Mouse (Mus musculus): Measurements from ENCODE around the gene Crnkl1. TPM values are rescaled to one million over a fixed set of nuclear protein-coding genes. Genes with fewer than 3 reads are reported as not detected.

The Crnkl1 gene
- polyA plus RNA-seq, 1 experiment from 2014 or later: 36.2 TPM

GRCm38 (mm10) chr2:145884913-145885785 is 49.7 kb downstream of the Crnkl1 start:
- ATAC-seq (replicated peaks; ENCODE audit: low FRiP score) (no peak), DNase-seq (ENCODE audit: low spot score) (no peak)
- peak overlapping the region; percentile 23; the same call in 1 of the 2 replicates for H3K27ac ChIP-seq (ENCODE audit: low read depth, low read length)
- peaks cover 3% of the 10 kb centered on the region; the same call in 1 of the 2 replicates for H3K4me1 ChIP-seq (replicated peaks; ENCODE audit: control insufficient read depth, insufficient read depth, low read length)
- no peak overlapping the region for H3K9ac ChIP-seq (ENCODE audit: low read depth, low read length)
- WGBS: 63% methylated on average over 14 of the region's 14 CpGs
- H3K9me3 ChIP-seq (ENCODE audit: control insufficient read depth, low read length): no peaks in the 10 kb centered on the region
- no peak overlapping the region for H3K4me3 ChIP-seq (ENCODE audit: low read depth, low read length)
- no peaks in the 10 kb centered on the region for H3K27me3 ChIP-seq (replicated peaks; ENCODE audit: control insufficient read depth, insufficient read depth, low read length)
- no peaks in the 10 kb centered on the region for H3K36me3 ChIP-seq (ENCODE audit: control insufficient read depth, insufficient read depth, low read length)
- no peak overlapping the region for H3K4me2 ChIP-seq

DNA sequence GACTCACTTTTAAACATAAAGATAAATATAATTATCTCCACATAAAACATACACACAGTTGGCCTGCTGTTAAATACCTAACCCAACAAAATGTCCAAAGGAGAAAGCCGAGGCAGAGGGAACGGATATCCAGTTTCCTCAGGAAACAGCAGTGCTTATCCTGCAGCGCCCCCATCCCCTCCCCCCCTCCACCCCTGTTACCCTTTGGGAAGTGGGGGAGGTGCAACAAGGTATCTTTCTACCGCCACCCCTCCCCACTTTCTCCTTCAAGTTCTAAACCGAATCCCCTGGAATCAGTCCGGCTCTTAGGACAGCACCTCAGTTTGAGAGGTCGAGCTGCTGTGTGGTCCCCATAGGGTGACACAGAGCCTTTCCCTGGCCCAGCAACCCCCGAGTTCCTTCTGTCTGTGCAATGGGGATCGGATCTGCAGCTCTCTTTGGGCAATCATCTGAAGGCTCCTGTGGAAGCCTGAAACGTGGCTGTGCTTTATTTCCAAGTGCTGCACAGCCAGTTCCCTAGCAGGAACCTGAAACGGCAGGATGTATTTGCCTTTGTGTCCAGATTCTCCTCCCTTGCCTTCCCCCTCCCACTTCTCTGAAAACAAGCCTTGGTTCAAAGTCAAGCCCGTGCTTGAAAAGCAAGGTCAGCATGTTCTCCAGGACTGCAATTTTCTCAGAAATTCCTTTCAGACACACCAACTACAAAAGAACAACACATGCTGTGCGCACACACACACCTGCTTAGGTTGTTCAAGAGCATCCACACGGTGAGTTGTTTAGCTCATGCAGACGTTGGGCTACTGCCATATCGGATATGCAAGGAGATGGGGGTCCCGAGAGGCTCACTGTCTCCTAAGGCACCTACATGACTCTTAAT is 50.5 kb downstream of the Crnkl1 start:
- H3K27me3 ChIP-seq (replicated peaks; ENCODE audit: control insufficient read depth, insufficient read depth, low read length): no peaks in the 10 kb centered on the region
- H3K36me3 ChIP-seq (ENCODE audit: control insufficient read depth, insufficient read depth, low read length): no peaks in the 10 kb centered on the region
- H3K4me3 ChIP-seq (ENCODE audit: low read depth, low read length): no peak overlapping the region
- peak overlapping the region; percentile 0; the same call in 1 of the 2 replicates for H3K27ac ChIP-seq (ENCODE audit: low read depth, low read length)
- WGBS: 28% methylated on average over 17 of the region's 17 CpGs
- no peak overlapping the region for H3K9ac ChIP-seq (ENCODE audit: low read depth, low read length)
- DNase-seq (ENCODE audit: low spot score): no peak
- H3K9me3 ChIP-seq (ENCODE audit: control insufficient read depth, low read length): no peaks in the 10 kb centered on the region
- ATAC-seq (replicated peaks; ENCODE audit: low FRiP score): 0 out of 2 replicates have a peak, but pooled peaks have one; percentile 13
- H3K4me2 ChIP-seq: no peak overlapping the region; the same call in 1 of the 2 replicates
- peaks cover 3% of the 10 kb centered on the region; the same call in 1 of the 2 replicates for H3K4me1 ChIP-seq (replicated peaks; ENCODE audit: control insufficient read depth, insufficient read depth, low read length)

GRCm38 (mm10) chr2:145882398-145882797 is 52.4 kb downstream of the Crnkl1 start:
- ATAC-seq (replicated peaks; ENCODE audit: low FRiP score): no peak
- 21% methylated on average over 2 of the region's 2 CpGs for WGBS
- DNase-seq (ENCODE audit: low spot score): no peak
- no peak overlapping the region for H3K4me2 ChIP-seq
- no peak overlapping the region for H3K4me3 ChIP-seq (ENCODE audit: low read depth, low read length)
- H3K4me1 ChIP-seq (replicated peaks; ENCODE audit: control insufficient read depth, insufficient read depth, low read length): peaks cover 3% of the 10 kb centered on the region; the same call in 1 of the 2 replicates
- H3K27ac ChIP-seq (ENCODE audit: low read depth, low read length): no peak overlapping the region; the same call in 1 of the 2 replicates
- H3K9me3 ChIP-seq (ENCODE audit: control insufficient read depth, low read length): no peaks in the 10 kb centered on the region
- no peak overlapping the region for H3K9ac ChIP-seq (ENCODE audit: low read depth, low read length)
- H3K27me3 ChIP-seq (replicated peaks; ENCODE audit: control insufficient read depth, insufficient read depth, low read length): no peaks in the 10 kb centered on the region
- no peaks in the 10 kb centered on the region; the same call in 1 of the 2 replicates for H3K36me3 ChIP-seq (ENCODE audit: control insufficient read depth, insufficient read depth, low read length)

DNA sequence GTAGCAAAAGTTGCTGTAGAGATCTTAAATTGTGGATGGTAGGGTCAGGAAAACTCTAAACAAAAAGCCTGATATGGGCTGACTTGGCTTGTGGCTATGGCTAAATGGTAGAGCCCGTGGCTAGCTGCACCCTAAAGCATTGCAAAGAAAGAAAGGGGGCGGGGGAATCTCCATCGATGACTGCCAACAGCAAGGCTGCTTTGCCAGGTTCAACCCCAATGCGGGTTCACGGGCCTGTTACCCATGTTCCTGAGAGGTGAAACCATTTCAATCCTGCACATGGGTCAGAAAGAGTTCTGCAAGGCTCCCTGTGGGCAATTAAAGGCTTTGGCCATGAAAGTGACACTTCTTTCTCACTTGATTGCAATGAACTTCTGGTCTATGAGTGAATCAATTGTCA is 52.9 kb downstream of the Crnkl1 start:
- no peak overlapping the region for H3K27ac ChIP-seq (ENCODE audit: low read depth, low read length)
- no peaks in the 10 kb centered on the region for H3K27me3 ChIP-seq (replicated peaks; ENCODE audit: control insufficient read depth, insufficient read depth, low read length)
- DNase-seq (ENCODE audit: low spot score) (no peak), ATAC-seq (replicated peaks; ENCODE audit: low FRiP score) (no peak)
- WGBS: 84% methylated on average over 5 of the region's 5 CpGs
- peaks cover 3% of the 10 kb centered on the region; the same call in 1 of the 2 replicates for H3K4me1 ChIP-seq (replicated peaks; ENCODE audit: control insufficient read depth, insufficient read depth, low read length)
- no peak overlapping the region for H3K4me2 ChIP-seq
- H3K9ac ChIP-seq (ENCODE audit: low read depth, low read length): no peak overlapping the region
- no peak overlapping the region for H3K4me3 ChIP-seq (ENCODE audit: low read depth, low read length)
- H3K36me3 ChIP-seq (ENCODE audit: control insufficient read depth, insufficient read depth, low read length): no peaks in the 10 kb centered on the region; the same call in 1 of the 2 replicates
- no peaks in the 10 kb centered on the region for H3K9me3 ChIP-seq (ENCODE audit: control insufficient read depth, low read length)

DNA sequence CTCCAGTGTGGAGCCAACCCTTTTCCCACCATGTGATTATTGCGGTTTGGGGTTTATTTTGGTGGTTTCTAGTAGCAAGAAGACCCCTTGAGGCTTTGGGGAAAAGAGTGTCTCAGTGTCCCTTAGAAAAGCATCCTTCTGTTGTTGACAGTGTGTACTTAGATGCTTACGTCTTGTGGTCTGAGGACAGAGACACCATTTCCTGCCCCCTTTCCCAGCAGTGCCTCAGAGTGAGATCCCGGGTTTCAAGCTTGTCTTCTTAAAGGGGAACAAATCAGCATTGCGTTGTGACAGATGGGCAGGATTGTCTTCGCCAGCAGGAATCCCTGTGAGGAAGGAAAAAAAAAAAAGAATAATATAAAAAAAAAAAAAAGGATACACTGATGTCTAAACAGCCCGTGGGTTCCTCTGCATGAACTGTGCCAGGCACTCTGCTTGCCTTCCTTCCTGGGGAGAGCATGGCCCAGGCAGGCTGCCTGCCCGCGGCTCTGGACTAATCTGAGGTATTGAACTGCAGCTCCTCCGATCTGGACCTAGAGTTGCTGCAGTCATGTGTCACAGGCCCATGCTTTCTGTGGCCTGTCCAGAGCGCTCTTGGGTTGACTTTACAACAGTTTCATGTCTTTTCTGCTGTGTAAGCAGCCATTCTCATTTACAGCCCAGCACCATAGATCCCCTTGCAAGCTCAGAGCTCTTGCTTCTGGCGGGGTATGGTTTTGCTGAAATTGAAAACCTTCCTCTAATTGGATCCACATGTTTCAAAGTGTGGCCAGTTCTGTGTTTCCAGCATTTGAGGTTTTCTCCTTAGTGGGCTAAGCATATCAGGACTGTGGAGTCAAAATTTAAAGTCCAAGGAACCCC is 53.7 kb downstream of the Crnkl1 start:
- no peak overlapping the region for H3K4me2 ChIP-seq
- H3K27ac ChIP-seq (ENCODE audit: low read depth, low read length): no peak overlapping the region
- no peak overlapping the region for H3K9ac ChIP-seq (ENCODE audit: low read depth, low read length)
- no peak for DNase-seq (ENCODE audit: low spot score)
- H3K4me1 ChIP-seq (replicated peaks; ENCODE audit: control insufficient read depth, insufficient read depth, low read length): peaks cover 3% of the 10 kb centered on the region; the same call in 1 of the 2 replicates
- H3K27me3 ChIP-seq (replicated peaks; ENCODE audit: control insufficient read depth, insufficient read depth, low read length): no peaks in the 10 kb centered on the region
- H3K4me3 ChIP-seq (ENCODE audit: low read depth, low read length): no peak overlapping the region
- no peaks in the 10 kb centered on the region; the same call in 1 of the 2 replicates for H3K36me3 ChIP-seq (ENCODE audit: control insufficient read depth, insufficient read depth, low read length)
- no peaks in the 10 kb centered on the region for H3K9me3 ChIP-seq (ENCODE audit: control insufficient read depth, low read length)
- ATAC-seq (replicated peaks; ENCODE audit: low FRiP score): no peak
- 46% methylated on average over 11 of the region's 11 CpGs for WGBS

GRCm38 (mm10) chr2:145877191-145877590 is 57.6 kb downstream of the Crnkl1 start:
- WGBS: 83% methylated on average over 3 of the region's 3 CpGs
- no peak for ATAC-seq (replicated peaks; ENCODE audit: low FRiP score)
- Histone ChIP-seq H3K9me3 (ENCODE audit: control insufficient read depth, low read length) (no peaks in the 10 kb centered on the region), H3K4me2 (no peak overlapping the region), H3K27ac (ENCODE audit: low read depth, low read length) (no peak overlapping the region), H3K9ac (ENCODE audit: low read depth, low read length) (no peak overlapping the region), H3K36me3 (ENCODE audit: control insufficient read depth, insufficient read depth, low read length) (no peaks in the 10 kb centered on the region; the same call in 1 of the 2 replicates), H3K27me3 (replicated peaks; ENCODE audit: control insufficient read depth, insufficient read depth, low read length) (no peaks in the 10 kb centered on the region), H3K4me3 (ENCODE audit: low read depth, low read length) (no peak overlapping the region), H3K4me1 (replicated peaks; ENCODE audit: control insufficient read depth, insufficient read depth, low read length) (no peaks in the 10 kb centered on the region)
- DNase-seq (ENCODE audit: low spot score): no peak

DNA sequence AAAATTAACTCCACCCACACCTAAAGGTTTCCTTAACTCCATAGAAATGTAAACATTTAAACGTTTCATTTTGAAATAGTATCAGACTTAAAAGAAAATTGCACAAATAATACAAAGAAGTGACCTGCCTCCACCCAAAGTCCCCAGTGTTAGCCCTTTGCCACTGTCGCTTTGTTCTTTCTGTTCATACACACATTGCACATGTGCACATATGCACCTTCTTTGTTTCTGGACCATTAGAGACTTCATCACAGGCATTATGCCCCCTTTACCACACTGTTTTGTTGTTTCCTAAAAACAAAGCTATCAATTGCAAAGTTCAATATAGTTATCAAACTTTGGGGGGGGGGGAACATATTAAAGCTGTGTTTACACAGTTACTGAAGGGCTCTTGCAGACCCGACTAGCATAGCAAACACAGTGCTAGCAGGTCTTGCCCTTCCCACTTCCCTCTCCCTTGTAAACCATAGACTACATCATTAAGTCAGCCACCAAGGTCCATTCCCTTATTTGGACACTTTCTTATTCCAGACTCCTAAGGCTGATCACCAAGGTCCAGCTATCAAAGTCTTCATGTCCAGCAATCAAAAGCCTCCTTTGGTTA is 59.8 kb downstream of the Crnkl1 start:
- WGBS: 60% methylated on average over 3 of the region's 3 CpGs
- Histone ChIP-seq H3K4me1 (replicated peaks; ENCODE audit: control insufficient read depth, insufficient read depth, low read length) (no peaks in the 10 kb centered on the region), H3K9me3 (ENCODE audit: control insufficient read depth, low read length) (no peaks in the 10 kb centered on the region), H3K36me3 (ENCODE audit: control insufficient read depth, insufficient read depth, low read length) (no peaks in the 10 kb centered on the region; the same call in 1 of the 2 replicates), H3K27me3 (replicated peaks; ENCODE audit: control insufficient read depth, insufficient read depth, low read length) (no peaks in the 10 kb centered on the region), H3K4me2 (no peak overlapping the region), H3K27ac (ENCODE audit: low read depth, low read length) (no peak overlapping the region), H3K4me3 (ENCODE audit: low read depth, low read length) (no peak overlapping the region), H3K9ac (ENCODE audit: low read depth, low read length) (no peak overlapping the region)
- DNase-seq (ENCODE audit: low spot score) (no peak), ATAC-seq (replicated peaks; ENCODE audit: low FRiP score) (no peak)
